Mouse (Mus musculus) cerebellum, adult 11 months (tissue): Measurements from ENCODE around the gene Fam219a.
A peak's percentile ranks its signal among the peaks of the same experiment; 100 is the strongest.

Experiments
- DNase-seq: peaks from one replicate; pipeline ENCODE4 v3.0.0; 2022

Fam219a gene

GRCm38 (mm10) chr4:41552529-41552928 lies 16.8 kb downstream of the Fam219a start:
- DNase-seq, result peak; percentile 35

- DNase-seq, result no peak
Measured at GRCm38 (mm10) chr4:41547086-41547485, 22.3 kb downstream of the Fam219a start.

GRCm38 (mm10) chr4:41545985-41546384 lies 23.4 kb downstream of the Fam219a start:
- DNase-seq, result peak; percentile 52

GRCm38 (mm10) chr4:41542136-41542535 lies 27.2 kb downstream of the Fam219a start:
- no peak for DNase-seq

GRCm38 (mm10) chr4:41534866-41535265 lies 34.5 kb downstream of the Fam219a start:
- no peak for DNase-seq

- no peak for DNase-seq
Measured at GRCm38 (mm10) chr4:41532420-41532819, 36.9 kb downstream of the Fam219a start.

GRCm38 (mm10) chr4:41527996-41528395 lies 41.3 kb downstream of the Fam219a start:
- peak; percentile 51 for DNase-seq

- DNase-seq, result no peak
Measured at GRCm38 (mm10) chr4:41527076-41527475, 42.3 kb downstream of the Fam219a start.

GRCm38 (mm10) chr4:41526553-41526952 lies 42.8 kb downstream of the Fam219a start:
- no peak for DNase-seq

- no peak for DNase-seq
Measured at GRCm38 (mm10) chr4:41524829-41525228, 44.5 kb downstream of the Fam219a start.

GRCm38 (mm10) chr4:41523839-41524238 lies 45.5 kb downstream of the Fam219a start:
- DNase-seq, result no peak

GRCm38 (mm10) chr4:41522788-41523187 lies 46.5 kb downstream of the Fam219a start:
- no peak for DNase-seq

GRCm38 (mm10) chr4:41522136-41522535 lies 47.2 kb downstream of the Fam219a start:
- no peak for DNase-seq

GRCm38 (mm10) chr4:41520641-41521040 lies 48.7 kb downstream of the Fam219a start:
- DNase-seq, result no peak

GRCm38 (mm10) chr4:41519195-41519594 lies 50.1 kb downstream of the Fam219a start:
- no peak for DNase-seq

GRCm38 (mm10) chr4:41518349-41518748 lies 51.0 kb downstream of the Fam219a start:
- no peak for DNase-seq

- DNase-seq, result no peak
Measured at GRCm38 (mm10) chr4:41517233-41517632, 52.1 kb downstream of the Fam219a start, which contains the start of gene 1110017D15Rik. 1110017D15Rik (minus strand) TSS chr4:41517333.

- DNase-seq, result no peak
Measured at GRCm38 (mm10) chr4:41513714-41514113, 55.6 kb downstream of the Fam219a start.

GRCm38 (mm10) chr4:41513309-41513708 lies 56.0 kb downstream of the Fam219a start:
- DNase-seq, result no peak

- no peak for DNase-seq
Measured at GRCm38 (mm10) chr4:41507998-41508397, 61.3 kb downstream of the Fam219a start.

GRCm38 (mm10) chr4:41507326-41507924 lies 61.9 kb downstream of the Fam219a start:
- DNase-seq, result no peak

- peak; percentile 80 for DNase-seq
Measured at GRCm38 (mm10) chr4:41506906-41507305, 62.4 kb downstream of the Fam219a start.

- DNase-seq, result peak; percentile 64
Measured at GRCm38 (mm10) chr4:41506156-41506555, 63.2 kb downstream of the Fam219a start.

- no peak for DNase-seq
Measured at GRCm38 (mm10) chr4:41505131-41505551, 64.2 kb downstream of the Fam219a start.

GRCm38 (mm10) chr4:41504325-41504724 lies 65.0 kb downstream of the Fam219a start:
- no peak for DNase-seq
